Mouse (Mus musculus) hindlimb bud, embryonic 11.5 days (tissue): Measurements from ENCODE around the gene Plekhm2.

Experiments
- DNase-seq: peaks from one replicate; pipeline ENCODE4 v3.0.0-alpha.2; 2012; ENCODE audit warnings: low read depth, low spot score; ENCODE audit errors: extremely low spot score

Gene Plekhm2

DNA sequence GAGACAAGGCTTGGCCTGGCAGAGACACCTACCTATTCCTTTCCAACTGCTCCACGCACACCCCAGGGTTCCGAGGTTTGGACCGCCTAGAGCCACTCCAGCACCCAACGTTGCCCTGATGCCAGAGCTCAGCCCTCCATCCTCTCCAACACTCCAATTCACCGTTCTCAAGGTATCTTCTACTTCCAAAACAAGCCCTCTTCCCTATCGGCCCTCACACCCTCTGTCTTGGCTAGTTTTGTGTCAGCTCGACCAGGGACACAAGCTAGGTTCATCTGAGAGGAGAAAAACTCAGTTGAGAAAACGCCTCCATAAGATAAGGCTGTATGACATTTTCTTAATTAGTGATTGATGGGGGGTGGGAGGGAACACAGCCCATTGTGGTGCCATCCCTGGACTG is at the start of gene Plekhm2:
Gene Plekhm2, minus strand, starts transcription at position 101 of the 400 bp plus-strand sequence.
- no peak for DNase-seq

DNA sequence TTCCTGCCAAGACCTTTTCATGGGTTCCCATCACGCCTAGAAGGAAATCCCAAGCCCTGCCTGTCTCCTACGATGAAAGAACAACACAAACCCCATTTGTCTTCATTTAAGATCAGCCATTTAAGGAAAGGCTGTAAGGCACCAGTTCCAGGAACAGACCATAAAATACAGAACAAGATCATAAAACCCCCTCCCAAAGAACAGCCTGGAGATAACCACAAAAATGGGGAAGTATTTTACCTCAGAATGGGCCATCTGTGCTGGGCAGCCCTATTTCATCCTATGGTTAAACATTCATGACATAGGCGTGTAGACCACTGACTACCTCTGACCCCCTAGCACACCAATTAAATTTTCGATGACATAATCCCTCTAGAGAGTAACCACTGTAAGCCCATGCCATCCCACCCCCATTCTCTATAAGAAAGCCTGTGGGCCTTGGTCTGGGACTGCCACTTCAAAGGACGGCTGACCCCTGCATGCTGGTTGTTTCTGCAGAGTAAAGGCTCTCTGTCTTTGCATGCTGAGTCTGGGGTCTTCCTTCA is 49.0 kb upstream of the Plekhm2 start:
- DNase-seq = no peak

DNA sequence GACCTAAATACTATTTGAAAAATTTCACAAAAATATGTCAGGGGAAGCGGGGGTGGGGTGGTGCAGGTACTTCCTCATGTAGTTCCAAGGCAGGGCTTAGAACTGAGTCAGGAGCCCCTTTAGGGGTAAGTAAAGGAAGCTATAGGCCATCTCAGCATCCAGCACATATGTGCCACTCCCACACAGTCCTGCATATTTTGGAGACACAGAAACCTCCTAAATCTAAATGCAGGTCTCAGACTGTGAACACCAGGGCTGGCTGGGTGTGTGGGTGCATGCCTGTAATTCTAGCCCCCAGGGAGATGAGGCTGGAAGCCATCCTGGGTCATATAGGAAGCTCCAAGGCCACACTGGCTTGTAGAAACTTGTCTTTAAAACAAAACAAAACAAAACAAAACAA is 46.6 kb upstream of the Plekhm2 start:
- DNase-seq = no peak

DNA sequence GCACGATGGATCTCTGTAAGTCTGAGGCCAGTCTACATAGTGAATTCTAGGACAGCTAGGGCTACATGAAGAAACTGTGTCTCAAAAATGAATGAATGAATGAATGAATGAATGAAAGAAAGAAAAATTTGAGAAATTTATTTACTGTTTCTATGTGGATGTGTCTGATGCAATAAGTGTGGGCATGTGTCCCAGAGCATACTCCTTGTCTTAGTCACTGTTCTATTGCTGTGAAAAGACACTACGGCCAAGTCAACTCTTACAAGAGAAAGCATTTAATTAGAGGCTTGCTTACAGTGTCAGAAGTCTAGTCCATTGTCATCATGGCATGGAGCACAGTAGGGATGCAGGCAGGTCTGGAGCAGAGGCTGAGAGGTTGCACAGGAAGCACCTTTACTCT is 44.3 kb upstream of the Plekhm2 start:
- no peak for DNase-seq

DNA sequence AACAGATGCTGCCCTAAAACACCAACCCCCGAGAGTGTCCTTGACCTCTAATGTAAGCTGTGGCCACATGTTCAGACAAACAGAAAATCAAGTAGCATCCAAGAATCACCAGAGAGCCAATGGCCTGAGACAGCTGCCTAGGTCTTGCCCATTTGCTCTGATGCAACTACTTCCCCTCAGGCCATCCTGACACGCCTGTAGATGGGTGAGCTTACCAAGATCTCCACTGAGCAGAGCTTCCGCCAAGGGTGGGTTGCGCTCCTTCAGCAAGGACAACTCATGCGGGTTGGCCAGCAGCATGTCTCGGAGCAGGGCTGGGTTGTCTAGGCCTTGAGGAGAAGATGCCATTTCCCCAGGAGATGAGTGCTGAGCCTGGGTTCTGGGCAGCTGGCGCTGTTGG is 43.3 kb upstream of the Plekhm2 start:
- DNase-seq = no peak

DNA sequence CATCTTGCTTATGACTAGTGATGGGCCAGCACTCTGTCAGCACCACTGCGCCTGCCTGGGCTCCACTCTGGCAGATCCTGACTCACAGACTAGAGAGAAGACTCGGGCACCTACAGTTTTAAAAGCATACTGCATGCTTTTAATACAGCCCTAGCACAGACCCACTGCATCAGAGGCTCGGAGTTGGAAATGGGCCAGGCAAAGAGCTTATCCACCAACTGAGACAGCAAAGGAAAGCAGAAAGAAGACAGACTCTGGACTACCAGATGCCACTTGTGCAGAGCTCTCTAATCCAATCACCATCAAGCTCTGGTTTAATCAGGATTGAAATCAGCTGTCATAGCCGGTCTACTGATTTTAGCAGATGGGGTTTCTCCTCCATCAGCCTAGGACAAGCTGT is 40.6 kb upstream of the Plekhm2 start:
- DNase-seq = no peak

DNA sequence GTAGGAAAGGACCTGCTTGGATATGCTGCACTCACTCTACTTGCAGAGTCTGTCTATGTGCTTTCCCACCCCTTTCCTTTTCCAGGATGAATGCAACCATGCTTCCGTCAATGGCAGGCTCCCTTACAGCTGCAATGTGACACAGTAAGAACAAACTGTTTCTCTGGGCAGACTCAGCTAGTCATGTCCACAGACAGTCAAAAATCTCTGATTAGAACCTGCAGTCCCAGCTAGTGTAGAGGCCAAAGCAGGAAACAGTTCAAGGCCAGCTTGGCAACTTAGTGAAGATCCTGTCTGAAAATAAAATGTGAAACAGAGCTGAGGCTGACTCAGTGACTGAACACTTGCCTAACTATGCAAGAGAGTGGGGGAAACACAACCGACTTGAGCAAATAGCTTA is 39.9 kb upstream of the Plekhm2 start:
- DNase-seq = no peak

DNA sequence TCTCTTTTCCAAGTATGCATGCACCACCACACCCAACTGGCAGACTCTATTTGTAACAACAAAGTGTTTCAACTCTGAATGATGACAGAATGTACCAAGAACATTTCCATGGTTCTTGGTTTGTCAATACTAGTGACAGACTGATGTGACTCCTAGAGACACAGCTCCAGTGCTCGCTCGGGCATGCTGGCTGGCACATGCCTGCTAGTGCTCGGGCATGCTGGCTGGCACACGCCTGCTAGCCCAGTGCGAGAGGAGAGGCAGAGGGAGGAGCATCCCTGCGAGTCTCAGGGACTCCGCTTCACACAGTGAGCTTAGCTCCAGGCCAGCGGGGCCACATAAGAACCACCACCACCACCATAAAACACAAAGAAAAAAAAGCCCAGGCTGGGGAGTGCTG is 30.0 kb upstream of the Plekhm2 start:
- DNase-seq = no peak

DNA sequence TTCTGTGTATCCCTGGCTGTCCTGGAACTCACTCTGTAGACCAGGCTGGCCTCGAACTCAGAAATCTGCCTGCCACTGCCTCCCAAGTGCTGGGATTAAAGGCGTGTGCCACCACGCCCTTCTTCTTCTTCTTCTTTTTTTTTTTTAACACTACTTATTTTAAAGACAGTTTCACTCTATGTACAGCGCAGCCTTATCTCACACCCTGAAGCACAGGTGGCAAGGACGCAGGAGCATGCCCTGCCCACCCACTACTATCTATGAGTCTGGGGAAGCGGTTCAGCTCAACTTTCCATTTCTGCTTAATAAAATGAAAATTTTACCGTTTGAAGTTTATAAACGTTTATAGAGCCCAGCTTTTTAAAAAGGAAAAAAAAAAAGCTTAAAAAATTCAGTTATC is 23.8 kb upstream of the Plekhm2 start:
- DNase-seq = no peak

DNA sequence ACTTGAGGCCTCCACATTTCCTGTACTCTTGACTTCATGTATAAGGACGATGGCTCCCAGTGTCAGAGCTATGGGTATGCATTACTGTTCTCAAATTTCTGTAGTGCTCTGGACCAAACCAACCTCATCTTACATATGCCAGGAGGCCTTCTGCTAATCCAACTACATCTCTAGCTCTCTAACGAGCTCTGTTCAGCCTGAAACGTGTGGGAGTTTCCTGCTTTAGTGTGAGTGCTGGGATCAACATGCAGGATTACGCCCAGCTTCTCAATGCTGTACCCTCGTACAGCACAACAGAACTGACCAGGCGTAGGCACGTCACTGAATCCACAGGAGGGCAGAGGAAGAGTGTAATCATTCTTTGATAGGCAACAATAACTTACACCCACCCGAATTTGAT is 21.8 kb upstream of the Plekhm2 start:
- DNase-seq = no peak

DNA sequence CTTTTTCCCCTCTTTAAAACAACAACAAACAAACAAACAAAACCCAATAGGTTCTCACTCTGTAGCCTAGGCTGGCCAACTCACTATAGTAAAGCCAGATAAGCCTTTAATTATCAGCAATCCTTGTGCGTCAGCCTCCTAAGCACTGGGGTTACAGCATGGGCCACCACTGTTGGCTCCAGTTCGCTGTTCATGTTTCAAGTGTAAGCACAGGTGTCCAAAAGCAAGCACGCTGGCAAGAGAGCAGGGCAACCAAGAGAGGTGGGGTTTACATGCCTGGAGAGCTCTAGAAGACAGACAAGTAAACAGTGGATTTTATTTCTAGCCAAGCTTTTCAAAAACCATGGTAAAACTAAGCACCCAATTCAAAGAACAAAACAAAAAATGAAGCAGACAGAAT is 21.4 kb upstream of the Plekhm2 start:
- DNase-seq = no peak

DNA sequence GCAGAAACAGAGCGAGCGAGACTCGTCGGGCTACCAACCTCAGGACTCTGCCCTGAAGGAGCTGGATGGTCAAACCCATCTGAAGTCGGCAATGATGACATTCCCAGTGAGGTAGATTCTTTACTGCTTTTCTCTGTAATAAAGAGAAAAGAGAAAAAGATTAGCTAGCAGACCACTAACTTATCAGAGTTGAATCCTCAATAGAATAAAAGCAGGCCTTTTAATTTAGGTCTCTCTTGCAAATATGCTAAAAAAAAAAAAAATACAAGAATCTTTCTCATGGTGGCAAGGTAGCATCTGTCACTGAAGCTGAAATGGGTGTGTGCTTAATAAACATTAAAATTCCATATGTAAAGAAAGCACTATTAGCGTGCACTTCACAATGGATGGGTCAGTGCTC is 20.8 kb upstream of the Plekhm2 start, which contains the start of gene Rsc1a1:
Gene Rsc1a1, minus strand, starts transcription at position 101 of the 400 bp plus-strand sequence.
- DNase-seq = no peak

DNA sequence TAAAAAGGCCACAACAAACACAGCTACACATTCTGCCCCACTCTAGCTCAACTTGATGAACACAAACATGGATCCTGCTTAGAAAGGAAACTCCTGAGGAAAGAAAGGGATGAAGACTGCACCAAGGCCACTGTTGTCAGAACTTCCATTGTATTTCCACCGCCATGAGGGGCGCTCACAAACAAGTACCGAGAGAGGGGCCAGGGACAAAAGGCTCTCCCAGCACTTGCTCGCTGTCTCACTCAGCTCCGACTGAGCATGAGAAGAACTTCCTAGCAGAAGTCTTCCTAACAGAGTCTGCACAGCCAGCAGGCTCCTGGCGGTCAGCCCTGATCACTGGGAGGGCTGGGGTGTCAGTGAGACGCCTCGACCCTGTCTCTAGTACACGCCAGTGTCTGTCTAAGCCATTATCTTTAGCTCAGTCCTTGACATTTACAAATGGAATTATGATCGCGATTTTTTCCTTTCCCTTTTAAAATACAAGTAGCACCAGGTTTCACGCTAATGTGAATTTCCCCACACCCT is 18.1 kb upstream of the Plekhm2 start:
- DNase-seq = no peak

DNA sequence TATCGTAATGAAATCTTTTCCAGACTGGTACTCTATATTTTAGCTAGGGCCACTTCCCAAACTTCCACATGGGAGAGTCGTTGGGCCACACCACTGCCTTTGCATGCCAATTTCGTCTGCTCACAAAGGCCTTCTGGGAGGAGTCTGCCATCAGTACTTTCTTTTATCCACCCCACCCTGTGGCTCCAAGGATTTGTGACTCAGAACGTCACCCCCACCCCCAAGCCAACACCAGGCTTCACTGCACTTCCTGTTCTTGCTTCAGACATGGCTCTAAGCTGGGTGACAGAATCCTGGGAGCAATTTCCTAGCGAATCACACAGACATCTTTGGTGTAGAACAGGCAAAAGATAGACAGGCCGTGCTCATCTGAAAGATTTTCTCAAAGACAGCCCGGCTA is 17.1 kb upstream of the Plekhm2 start:
- DNase-seq = no peak

DNA sequence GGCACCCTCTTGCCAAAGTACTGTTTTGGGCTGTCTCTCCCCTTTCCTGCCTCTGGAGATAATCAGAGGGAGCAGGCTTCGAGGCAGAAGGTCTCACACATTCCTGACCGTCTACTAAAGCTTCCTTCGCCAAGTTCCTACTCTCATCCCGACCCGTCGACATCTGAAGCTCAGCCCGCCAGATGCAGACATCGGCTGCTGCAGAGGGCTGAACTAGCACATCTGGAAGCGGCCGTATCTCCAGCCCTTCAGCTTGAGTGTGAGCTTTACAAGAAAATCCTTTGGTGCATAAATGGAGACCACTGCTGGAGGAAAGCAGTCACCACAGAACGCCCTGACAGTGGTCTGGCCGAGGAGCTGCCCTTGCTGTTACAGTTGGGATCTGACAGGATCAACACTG is 16.2 kb upstream of the Plekhm2 start:
- no peak for DNase-seq

DNA sequence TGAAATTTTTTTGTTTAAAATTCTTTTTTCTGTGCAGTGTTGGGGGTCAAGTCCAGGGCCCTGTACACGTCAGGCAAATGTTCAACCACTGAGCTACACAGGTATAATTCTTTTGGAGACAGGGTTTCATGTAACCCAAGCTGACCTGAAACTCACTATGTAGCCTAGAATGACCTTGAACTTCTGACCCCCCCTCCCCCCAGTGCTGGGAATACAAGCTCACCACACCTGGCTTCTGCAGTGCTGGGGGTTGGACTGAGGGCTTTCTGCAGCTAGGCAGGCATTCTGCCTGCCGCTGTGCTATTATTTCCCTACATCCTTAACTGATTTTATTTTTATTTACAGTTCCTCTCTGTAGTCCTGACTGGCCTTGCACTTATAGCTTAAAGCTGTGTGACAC is 14.3 kb upstream of the Plekhm2 start:
- no peak for DNase-seq

DNA sequence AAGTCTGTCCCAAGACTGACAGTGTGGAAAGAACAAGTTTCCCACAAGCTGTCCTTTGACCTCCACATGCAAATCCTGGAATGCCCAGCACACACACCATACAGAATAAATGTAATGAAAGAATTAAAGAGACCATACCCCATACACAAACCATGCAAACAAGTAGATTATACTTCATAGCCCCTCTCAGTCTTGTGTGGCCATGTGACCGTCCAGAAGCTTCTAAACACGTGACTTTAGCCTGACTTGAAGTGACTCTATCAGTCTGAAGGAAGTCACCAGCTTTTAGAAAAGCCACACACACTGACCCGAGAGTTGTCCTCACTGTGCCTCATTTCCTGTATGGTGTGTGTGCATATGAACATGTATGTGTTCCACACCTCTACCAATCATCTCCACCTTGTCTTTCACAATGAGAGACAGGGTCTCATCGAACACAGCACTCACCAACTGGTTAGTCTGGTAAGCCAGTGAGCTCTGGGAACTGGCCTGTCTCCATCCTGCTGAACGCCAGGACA is 11.8 kb upstream of the Plekhm2 start:
- DNase-seq = no peak

DNA sequence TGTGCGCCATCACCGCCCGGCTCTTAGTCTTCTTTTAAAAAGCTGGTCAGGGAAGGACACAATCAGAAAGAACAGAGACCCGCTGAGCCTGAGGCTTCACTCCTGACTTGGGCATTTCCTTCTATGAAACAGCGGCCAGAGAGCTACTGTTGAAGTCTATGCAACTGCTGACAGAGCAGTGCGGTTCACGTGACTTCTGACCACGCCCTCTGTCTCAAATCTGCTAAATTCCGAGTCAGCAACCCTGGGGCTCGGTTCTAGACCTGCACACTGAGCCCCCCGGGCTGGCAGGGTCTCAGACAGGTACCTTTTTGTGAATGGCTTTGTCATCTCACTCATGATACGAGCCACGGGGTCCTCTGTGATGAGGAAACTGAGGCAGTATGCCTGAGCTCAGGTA is 7.6 kb upstream of the Plekhm2 start:
- DNase-seq = no peak

DNA sequence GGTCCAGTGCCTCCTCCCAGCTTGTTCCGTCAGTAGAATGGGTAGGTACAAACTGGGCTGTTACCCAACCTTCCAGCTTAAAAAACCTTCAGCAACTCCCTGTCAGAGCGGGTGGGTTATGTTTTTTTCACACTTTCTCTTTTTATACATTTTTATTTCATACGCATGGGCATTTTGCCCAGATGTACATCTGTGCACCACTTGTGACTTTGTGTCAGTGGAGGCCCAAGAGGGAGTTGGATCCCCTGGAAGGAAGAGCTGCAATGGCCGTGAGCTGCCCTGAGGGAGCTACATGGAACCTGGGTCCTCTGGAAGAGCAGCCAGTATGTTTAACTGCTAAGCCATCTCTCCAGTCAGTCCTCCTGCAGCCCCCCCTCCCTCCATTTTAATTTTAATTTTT is 6.7 kb upstream of the Plekhm2 start:
- no peak for DNase-seq

DNA sequence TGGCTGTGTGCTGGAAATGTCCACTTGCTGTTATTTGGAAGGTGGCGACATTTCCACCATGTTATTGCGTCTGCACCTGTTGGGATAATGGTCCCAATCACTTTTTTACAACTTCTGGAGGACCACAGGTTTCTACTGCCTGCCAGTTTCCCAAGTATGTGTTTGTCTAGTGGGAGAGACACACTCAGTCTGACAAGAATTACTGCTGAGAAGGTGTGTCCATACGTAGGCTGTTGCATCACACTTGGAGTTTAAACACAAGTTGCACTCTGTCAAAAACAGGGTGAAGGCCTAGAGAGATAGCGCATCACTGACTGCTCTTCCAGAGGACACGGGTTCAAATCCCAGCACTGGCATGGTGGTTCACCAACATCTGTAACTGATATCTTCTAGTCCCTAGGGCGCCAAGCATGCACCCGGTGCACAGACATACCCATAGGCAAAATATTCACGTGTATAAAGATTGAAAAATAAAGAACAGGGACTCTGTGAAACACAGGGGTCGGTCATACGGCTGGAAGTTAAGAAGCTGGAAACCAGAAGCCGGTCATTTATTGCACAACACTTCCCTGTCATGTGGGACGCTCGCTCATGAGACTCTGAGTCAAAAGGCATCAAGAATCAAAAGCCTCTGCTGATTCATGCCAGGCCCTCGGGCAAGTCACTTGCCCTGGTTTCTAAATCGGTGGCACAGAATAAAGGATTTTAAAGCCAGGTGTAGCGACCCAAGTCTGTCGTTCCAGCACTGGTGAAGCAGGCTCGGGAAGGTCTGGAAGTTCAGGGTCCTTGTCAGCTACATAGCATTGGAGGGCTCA is 5.4 kb upstream of the Plekhm2 start:
- no peak for DNase-seq

DNA sequence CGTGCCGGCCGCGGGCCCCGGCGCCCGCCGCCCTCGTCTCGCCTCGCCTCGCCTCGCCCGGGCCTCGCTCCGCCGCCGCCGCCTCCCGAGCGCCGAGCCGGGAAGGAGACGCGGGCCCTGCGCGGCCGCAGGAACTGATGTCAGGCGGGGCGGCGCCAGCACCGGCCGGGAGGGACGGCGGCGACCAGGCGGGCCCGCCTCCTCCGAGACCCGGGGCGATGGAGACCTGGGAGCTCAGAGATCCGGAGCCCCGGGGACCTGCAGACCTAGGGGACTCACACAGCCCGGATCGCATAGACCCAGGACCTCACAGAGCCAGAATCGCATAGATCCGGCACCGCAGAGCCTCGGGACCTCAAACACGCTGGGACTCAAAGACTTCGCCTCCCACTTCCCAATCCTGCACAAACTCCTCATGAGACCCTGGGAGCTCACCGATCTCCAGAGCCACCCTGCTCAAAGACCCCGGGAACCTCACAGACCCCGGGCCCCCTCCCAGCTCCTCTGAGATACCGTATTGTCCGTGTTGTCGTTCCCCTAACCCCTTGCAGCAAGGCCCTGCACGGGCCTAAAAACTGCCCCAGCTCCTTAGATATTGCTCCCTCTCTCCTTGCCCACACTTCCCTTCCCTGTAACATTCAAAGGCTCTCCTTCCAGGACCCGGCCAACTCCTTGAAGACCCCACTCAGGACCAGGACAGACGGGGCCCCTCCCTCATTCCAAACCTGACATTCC is 521 bp downstream of the Plekhm2 start:
- no peak for DNase-seq
